Mouse (Mus musculus): Measurements from ENCODE around the gene Pik3ap1. TPM values are rescaled to one million over a fixed set of nuclear protein-coding genes. Genes with fewer than 3 reads are reported as not detected.

The Pik3ap1 gene
- polyA plus RNA-seq, 1 experiment = not detected

DNA sequence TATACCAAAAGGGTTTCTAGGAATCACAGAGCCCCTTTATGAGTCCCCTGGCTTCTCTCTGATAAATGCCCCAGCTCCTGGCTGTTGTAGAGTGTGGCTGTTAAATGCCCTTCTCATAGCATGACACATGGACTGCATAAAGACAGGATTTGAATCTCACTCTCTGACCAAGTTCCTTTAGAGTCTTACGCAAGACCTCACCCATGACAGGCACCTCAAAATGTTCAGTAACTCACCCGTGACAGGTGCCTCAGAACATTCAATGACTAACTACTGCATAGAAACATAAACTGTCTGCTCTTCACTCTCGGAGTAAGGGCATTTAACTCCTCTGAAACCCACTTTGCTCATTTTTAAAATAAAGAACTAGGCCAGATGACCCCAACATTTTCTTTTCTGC is 20.4 kb downstream of the Pik3ap1 start:
- TF ChIP-seq REST (IDR thresholded peaks at IDR 0.05; ENCODE audit: insufficient read depth, insufficient read length) (no peak), MYOG (IDR thresholded peaks at IDR 0.05; ENCODE audit: control insufficient read depth in 1 of 3, insufficient read depth in 1 of 3, insufficient read length in 2 of 3, low read depth in 2 of 3) (no peak), POLR2A (IDR thresholded peaks at IDR 0.05; ENCODE audit: insufficient read length, low read depth) (no peak), USF1 (IDR thresholded peaks at IDR 0.05; ENCODE audit: low read depth) (no peak), MYOD1 (IDR thresholded peaks at IDR 0.05; ENCODE audit: control insufficient read depth in 1 of 3, insufficient read length in 2 of 3, low read depth in 2 of 3) (no peak), SRF (IDR thresholded peaks at IDR 0.05; ENCODE audit: control insufficient read depth, insufficient read length, low read depth) (no peak)
- Histone ChIP-seq H3K4me2 (ENCODE audit: low read depth) (no peak overlapping the region), H3K79me2 (ENCODE audit: control insufficient read depth, insufficient read depth) (no peaks in the 10 kb centered on the region), H3K36me3 (ENCODE audit: control insufficient read depth, insufficient read depth) (no peaks in the 10 kb centered on the region), H3K4me3 (no peak overlapping the region), H3K27me3 (ENCODE audit: control insufficient read depth, insufficient read depth, insufficient read length) (peaks cover 9% of the 10 kb centered on the region), H3ac (ENCODE audit: control insufficient read depth, insufficient read length) (no peak overlapping the region)

DNA sequence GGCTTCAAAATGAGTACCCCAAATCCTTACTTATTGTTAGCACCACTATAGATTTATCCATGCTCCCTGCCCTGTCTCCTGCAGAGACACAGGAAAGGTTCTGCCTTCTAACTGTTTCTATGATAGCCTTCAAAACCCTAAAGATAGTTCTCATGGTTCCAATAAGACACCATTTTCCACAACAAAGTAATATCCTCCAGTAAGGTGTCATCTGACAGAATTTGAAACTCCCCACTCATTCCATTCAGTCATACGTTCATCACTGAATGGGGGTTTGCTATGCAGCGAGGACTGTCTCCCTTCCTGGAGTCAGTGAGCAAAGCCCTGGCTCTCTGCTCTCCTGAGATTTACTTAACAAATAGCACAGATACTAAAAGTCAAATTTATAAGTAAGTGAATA is 21.9 kb downstream of the Pik3ap1 start:
- H3K79me2 ChIP-seq (ENCODE audit: control insufficient read depth, insufficient read depth) = no peaks in the 10 kb centered on the region
- no peak overlapping the region for H3ac ChIP-seq (ENCODE audit: control insufficient read depth, insufficient read length)
- H3K27me3 ChIP-seq (ENCODE audit: control insufficient read depth, insufficient read depth, insufficient read length) = peaks cover 5% of the 10 kb centered on the region
- H3K36me3 ChIP-seq (ENCODE audit: control insufficient read depth, insufficient read depth) = no peaks in the 10 kb centered on the region
- H3K4me2 ChIP-seq (ENCODE audit: low read depth) = no peak overlapping the region
- no peak overlapping the region for H3K4me3 ChIP-seq
- no peak for TF ChIP-seq MYOD1 (IDR thresholded peaks at IDR 0.05; ENCODE audit: control insufficient read depth in 1 of 3, insufficient read length in 2 of 3, low read depth in 2 of 3)
- TF ChIP-seq REST (IDR thresholded peaks at IDR 0.05; ENCODE audit: insufficient read depth, insufficient read length) = no peak
- no peak for TF ChIP-seq POLR2A (IDR thresholded peaks at IDR 0.05; ENCODE audit: insufficient read length, low read depth)
- no peak for TF ChIP-seq MAX (IDR thresholded peaks at IDR 0.05; ENCODE audit: low read depth)
- TF ChIP-seq POLR2AphosphoS2 (IDR thresholded peaks at IDR 0.05; ENCODE audit: insufficient read length, low read depth) = no peak
- TF ChIP-seq SRF (IDR thresholded peaks at IDR 0.05; ENCODE audit: control insufficient read depth, insufficient read length, low read depth) = no peak
- TF ChIP-seq TCF12 (IDR thresholded peaks at IDR 0.05; ENCODE audit: insufficient read depth, poor library complexity, severe bottlenecking) = no peak
- no peak for TF ChIP-seq CEBPB (IDR thresholded peaks at IDR 0.05; ENCODE audit: insufficient read depth, poor library complexity, severe bottlenecking)
- no peak for TF ChIP-seq MYOG (IDR thresholded peaks at IDR 0.05; ENCODE audit: control insufficient read depth in 1 of 3, insufficient read depth in 1 of 3, insufficient read length in 2 of 3, low read depth in 2 of 3)
- TF ChIP-seq E2F4 (IDR thresholded peaks at IDR 0.05; ENCODE audit: insufficient read depth) = no peak
- TF ChIP-seq TCF3 (IDR thresholded peaks at IDR 0.05; ENCODE audit: insufficient read length, low read depth) = no peak
- TF ChIP-seq USF1 (IDR thresholded peaks at IDR 0.05; ENCODE audit: low read depth) = no peak

DNA sequence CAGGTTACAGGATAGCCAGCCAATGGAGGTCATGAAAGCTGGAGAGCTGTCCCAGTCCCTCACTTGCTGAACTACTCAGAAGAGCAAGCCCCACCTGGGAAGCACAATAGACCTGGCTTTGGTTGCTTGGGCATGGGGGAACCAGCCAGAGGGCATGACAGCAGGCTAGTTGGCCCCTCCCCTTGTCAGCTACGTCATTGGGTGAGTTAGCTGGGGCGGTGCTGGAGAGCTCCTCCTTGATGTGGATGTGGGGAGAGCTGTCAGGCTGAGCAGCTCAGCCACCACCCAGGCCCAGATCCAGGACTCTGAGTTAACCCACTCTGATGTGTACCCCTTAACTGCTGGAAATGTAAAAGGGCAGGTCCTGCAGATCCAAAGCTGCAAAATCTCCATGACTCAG is 24.4 kb downstream of the Pik3ap1 start:
- Histone ChIP-seq H3K79me2 (ENCODE audit: control insufficient read depth, insufficient read depth) (no peaks in the 10 kb centered on the region), H3K27me3 (ENCODE audit: control insufficient read depth, insufficient read depth, insufficient read length) (peaks cover 17% of the 10 kb centered on the region), H3ac (ENCODE audit: control insufficient read depth, insufficient read length) (no peak overlapping the region), H3K36me3 (ENCODE audit: control insufficient read depth, insufficient read depth) (no peaks in the 10 kb centered on the region), H3K4me2 (ENCODE audit: low read depth) (no peak overlapping the region), H3K4me3 (no peak overlapping the region)
- TF ChIP-seq E2F4 (IDR thresholded peaks at IDR 0.05; ENCODE audit: insufficient read depth) = no peak
- no peak for TF ChIP-seq SRF (IDR thresholded peaks at IDR 0.05; ENCODE audit: control insufficient read depth, insufficient read length, low read depth)
- no peak for TF ChIP-seq REST (IDR thresholded peaks at IDR 0.05; ENCODE audit: insufficient read depth, insufficient read length)
- TF ChIP-seq POLR2A (IDR thresholded peaks at IDR 0.05; ENCODE audit: insufficient read length, low read depth) = no peak
- no peak for TF ChIP-seq MAX (IDR thresholded peaks at IDR 0.05; ENCODE audit: low read depth)
- no peak for TF ChIP-seq TCF12 (IDR thresholded peaks at IDR 0.05; ENCODE audit: insufficient read depth, poor library complexity, severe bottlenecking)
- TF ChIP-seq USF1 (IDR thresholded peaks at IDR 0.05; ENCODE audit: low read depth) = no peak
- TF ChIP-seq TCF3 (IDR thresholded peaks at IDR 0.05; ENCODE audit: insufficient read length, low read depth) = no peak
- TF ChIP-seq POLR2AphosphoS2 (IDR thresholded peaks at IDR 0.05; ENCODE audit: insufficient read length, low read depth) = no peak
- TF ChIP-seq MYOG (IDR thresholded peaks at IDR 0.05; ENCODE audit: control insufficient read depth in 1 of 3, insufficient read depth in 1 of 3, insufficient read length in 2 of 3, low read depth in 2 of 3) = no peak
- TF ChIP-seq MYOD1 (IDR thresholded peaks at IDR 0.05; ENCODE audit: control insufficient read depth in 1 of 3, insufficient read length in 2 of 3, low read depth in 2 of 3) = no peak

DNA sequence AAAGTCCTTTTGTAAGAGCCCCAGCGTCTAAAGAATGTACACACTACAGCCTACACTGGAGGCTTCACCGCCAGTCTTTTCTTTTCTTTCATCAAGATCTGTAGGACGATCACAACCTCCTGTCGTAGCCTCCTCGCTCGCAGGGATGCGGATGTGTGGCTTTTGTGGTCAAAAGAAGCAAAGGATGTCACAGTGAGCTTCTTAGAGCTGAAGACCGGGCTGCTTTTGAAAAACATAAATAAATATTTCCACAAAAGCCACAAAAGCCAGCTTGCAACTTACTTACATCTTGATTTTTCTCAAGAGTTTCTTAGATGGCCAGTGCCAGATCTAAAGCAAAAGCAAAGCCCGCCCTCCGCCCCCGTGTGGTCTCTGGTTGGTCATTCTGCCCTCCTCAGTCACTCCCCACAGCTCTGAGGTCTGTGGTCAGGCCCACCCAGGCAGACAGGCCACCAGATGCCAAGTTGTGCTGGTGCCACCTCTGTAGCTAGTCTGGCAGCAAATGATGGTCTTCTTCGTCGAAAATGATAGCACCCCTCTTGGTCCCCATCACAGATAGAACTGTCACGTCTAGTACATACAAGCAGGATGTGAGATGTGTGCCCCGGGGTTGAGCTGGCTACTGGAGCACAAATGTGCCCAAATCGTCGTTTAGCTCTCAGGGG is 30.5 kb downstream of the Pik3ap1 start:
- no peak for TF ChIP-seq CEBPB (IDR thresholded peaks at IDR 0.05; ENCODE audit: insufficient read depth, poor library complexity, severe bottlenecking)
- no peak for TF ChIP-seq POLR2A (IDR thresholded peaks at IDR 0.05; ENCODE audit: insufficient read length, low read depth)
- no peak for TF ChIP-seq USF1 (IDR thresholded peaks at IDR 0.05; ENCODE audit: low read depth)
- TF ChIP-seq MYOG (IDR thresholded peaks at IDR 0.05; ENCODE audit: control insufficient read depth in 1 of 3, insufficient read depth in 1 of 3, insufficient read length in 2 of 3, low read depth in 2 of 3) = no peak
- Histone ChIP-seq H3K4me2 (ENCODE audit: low read depth) (no peak overlapping the region), H3K79me2 (ENCODE audit: control insufficient read depth, insufficient read depth) (no peaks in the 10 kb centered on the region)

DNA sequence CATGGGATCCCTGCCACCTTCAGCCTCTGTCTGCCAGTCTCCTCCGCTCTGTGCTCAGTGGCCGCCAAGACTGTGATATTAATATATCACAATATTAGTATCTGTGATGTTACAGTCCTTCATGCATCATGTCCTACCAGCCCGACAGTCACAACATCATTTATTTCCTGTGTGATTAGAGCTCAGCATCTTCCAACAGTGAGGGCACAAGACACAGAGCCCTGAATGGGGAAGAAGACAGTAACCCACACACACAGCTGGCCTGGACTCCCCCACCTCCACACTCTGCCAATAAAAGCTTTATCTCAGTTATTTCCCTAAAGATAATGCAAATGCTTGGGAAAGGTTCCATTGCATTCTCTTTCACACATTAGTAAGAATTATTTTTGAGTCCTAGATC is 35.3 kb downstream of the Pik3ap1 start:
- H3K4me2 ChIP-seq (ENCODE audit: low read depth) = no peak overlapping the region
- peaks cover 11% of the 10 kb centered on the region for H3K27me3 ChIP-seq (ENCODE audit: control insufficient read depth, insufficient read depth, insufficient read length)
- H3ac ChIP-seq (ENCODE audit: control insufficient read depth, insufficient read length) = no peak overlapping the region
- no peaks in the 10 kb centered on the region for H3K36me3 ChIP-seq (ENCODE audit: control insufficient read depth, insufficient read depth)
- no peak overlapping the region for H3K4me3 ChIP-seq
- TF ChIP-seq TCF3 (IDR thresholded peaks at IDR 0.05; ENCODE audit: insufficient read length, low read depth) (no peak), E2F4 (IDR thresholded peaks at IDR 0.05; ENCODE audit: insufficient read depth) (no peak), SRF (IDR thresholded peaks at IDR 0.05; ENCODE audit: control insufficient read depth, insufficient read length, low read depth) (no peak), USF1 (IDR thresholded peaks at IDR 0.05; ENCODE audit: low read depth) (no peak), POLR2A (IDR thresholded peaks at IDR 0.05; ENCODE audit: insufficient read length, low read depth) (no peak), REST (IDR thresholded peaks at IDR 0.05; ENCODE audit: insufficient read depth, insufficient read length) (no peak), MAX (IDR thresholded peaks at IDR 0.05; ENCODE audit: low read depth) (no peak), MYOG (IDR thresholded peaks at IDR 0.05; ENCODE audit: control insufficient read depth in 1 of 3, insufficient read depth in 1 of 3, insufficient read length in 2 of 3, low read depth in 2 of 3) (no peak), CEBPB (IDR thresholded peaks at IDR 0.05; ENCODE audit: insufficient read depth, poor library complexity, severe bottlenecking) (no peak), POLR2AphosphoS2 (IDR thresholded peaks at IDR 0.05; ENCODE audit: insufficient read length, low read depth) (no peak)
- H3K79me2 ChIP-seq (ENCODE audit: control insufficient read depth, insufficient read depth) = no peaks in the 10 kb centered on the region

More for the DNA sequence above, 30.5 kb downstream of the Pik3ap1 start:
- Histone ChIP-seq H3K36me3 (ENCODE audit: control insufficient read depth, insufficient read depth) (no peaks in the 10 kb centered on the region), H3K4me3 (no peak overlapping the region), H3ac (ENCODE audit: control insufficient read depth, insufficient read length) (no peak overlapping the region), H3K27me3 (ENCODE audit: control insufficient read depth, insufficient read depth, insufficient read length) (peaks cover 27% of the 10 kb centered on the region)
